Mouse (Mus musculus): Measurements from ENCODE around the gene Ldlr. TPM values are rescaled to one million over a fixed set of nuclear protein-coding genes. Genes with fewer than 3 reads are reported as not detected.

Ldlr gene
- polyA plus RNA-seq (2012; rRNA removed) = 16.6 and 17.9 TPM in 2 replicates

DNA sequence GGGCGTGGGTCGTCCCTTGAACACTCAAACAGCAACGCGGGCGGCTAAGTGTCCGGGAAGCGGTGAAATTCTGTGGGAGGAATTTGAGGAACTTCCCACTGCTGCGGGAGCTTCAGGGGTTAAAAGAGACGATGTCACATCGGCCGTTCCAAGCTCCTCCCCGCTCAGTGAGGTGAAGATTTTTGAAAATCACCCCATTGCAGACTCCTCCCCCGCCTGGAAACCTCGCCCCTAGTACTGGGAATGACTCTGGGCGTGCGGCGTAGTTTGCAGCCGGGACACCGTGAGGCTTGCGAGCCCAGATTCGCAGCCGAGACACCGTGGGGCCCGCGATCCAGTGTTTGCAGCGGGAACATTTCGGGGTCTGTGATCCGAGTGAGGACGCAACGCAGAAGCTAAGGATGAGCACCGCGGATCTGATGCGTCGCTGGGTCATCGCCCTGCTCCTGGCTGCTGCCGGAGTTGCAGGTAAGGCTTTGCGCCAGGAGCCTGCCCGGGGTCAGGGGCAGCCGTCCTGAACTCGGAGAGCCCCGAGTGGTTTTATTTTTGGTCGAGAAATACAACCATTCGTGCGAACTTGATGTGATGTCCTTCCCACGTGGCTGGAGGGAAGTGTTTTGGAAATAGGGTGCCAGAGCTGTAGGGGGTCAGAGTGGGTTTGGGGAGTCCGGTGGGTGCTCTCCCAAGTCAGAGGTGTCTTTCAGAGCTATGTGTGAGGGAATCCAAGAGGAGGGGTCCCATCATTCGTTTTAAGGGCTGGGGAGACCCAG, at the start of gene Ldlr:
Gene Ldlr, plus strand, starts transcription at position 107 of the 770 bp plus-strand sequence.
- peaks cover 5% of the 10 kb centered on the region; the same call in 1 of the 2 replicates for H3K4me1 ChIP-seq (ENCODE audit: control insufficient read depth, insufficient read depth, low read length)
- H3K4me3 ChIP-seq (ENCODE audit: insufficient read depth, low read length) = peak within 1 kb of the TSS; percentile 92
- peak within 1 kb of the TSS; percentile 82 for H3K27ac ChIP-seq (ENCODE audit: insufficient read depth, low read length)
- TF ChIP-seq CTCF (IDR thresholded peaks at IDR 0.05; ENCODE audit: extremely low read depth, insufficient read depth, low read length) (no peak), POLR2A (IDR thresholded peaks at IDR 0.05; ENCODE audit: extremely low read depth, insufficient read depth, low read length) (peak; percentile 88)

DNA sequence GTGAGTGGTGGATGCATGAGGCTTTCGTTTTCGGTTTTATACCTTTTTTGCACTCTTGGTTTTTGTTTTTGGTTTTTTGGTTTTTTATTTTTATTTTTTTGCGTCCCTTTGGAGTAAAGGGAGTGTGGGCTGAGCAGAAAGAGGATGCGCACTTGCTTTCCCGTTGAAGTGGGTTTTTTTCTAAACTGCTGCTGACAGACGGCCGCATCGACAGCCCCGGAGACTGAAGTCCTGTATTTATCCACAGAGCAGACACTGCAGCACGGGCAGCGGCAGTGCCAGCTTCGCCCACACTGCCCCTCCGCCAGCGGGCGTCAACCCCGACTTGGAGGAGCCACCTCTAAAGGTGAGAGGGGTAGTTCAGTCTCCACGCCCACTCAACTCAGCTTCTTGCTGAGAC, 45.6 kb upstream of the Ldlr start:
- no peak overlapping the region for H3K4me3 ChIP-seq (ENCODE audit: insufficient read depth, low read length)
- no peak overlapping the region for H3K27ac ChIP-seq (ENCODE audit: insufficient read depth, low read length)
- H3K4me1 ChIP-seq (ENCODE audit: control insufficient read depth, insufficient read depth, low read length) = no peaks in the 10 kb centered on the region
- TF ChIP-seq POLR2A (IDR thresholded peaks at IDR 0.05; ENCODE audit: extremely low read depth, insufficient read depth, low read length) (no peak), CTCF (IDR thresholded peaks at IDR 0.05; ENCODE audit: extremely low read depth, insufficient read depth, low read length) (no peak)

GRCm38 (mm10) chr9:21680448-21680847, 42.8 kb upstream of the Ldlr start:
- Histone ChIP-seq H3K4me1 (ENCODE audit: control insufficient read depth, insufficient read depth, low read length) (peaks cover 6% of the 10 kb centered on the region), H3K4me3 (ENCODE audit: insufficient read depth, low read length) (no peak overlapping the region), H3K27ac (ENCODE audit: insufficient read depth, low read length) (no peak overlapping the region)
- TF ChIP-seq POLR2A (IDR thresholded peaks at IDR 0.05; ENCODE audit: extremely low read depth, insufficient read depth, low read length) (no peak), CTCF (IDR thresholded peaks at IDR 0.05; ENCODE audit: extremely low read depth, insufficient read depth, low read length) (no peak)

DNA sequence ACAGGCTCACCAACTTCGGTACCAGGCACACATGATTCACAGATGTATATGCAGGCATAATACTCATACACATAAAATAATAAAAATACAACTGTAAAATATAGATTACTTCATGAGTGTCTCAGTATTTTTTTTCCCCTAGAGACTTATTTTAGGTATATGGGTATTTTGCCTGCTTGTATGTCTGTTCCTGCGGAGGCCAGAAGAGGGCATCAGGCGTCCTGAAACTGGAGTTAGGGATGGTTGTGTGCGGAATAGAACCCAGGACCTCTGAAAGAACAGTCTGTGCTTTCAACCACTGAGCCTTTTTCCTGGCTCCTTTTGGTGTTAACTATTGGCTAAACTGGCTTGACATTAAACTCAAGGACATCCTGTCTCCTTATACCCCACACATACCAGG, 40.5 kb upstream of the Ldlr start:
- Histone ChIP-seq H3K4me1 (ENCODE audit: control insufficient read depth, insufficient read depth, low read length) (peaks cover 11% of the 10 kb centered on the region), H3K27ac (ENCODE audit: insufficient read depth, low read length) (no peak overlapping the region), H3K4me3 (ENCODE audit: insufficient read depth, low read length) (no peak overlapping the region)
- TF ChIP-seq CTCF (IDR thresholded peaks at IDR 0.05; ENCODE audit: extremely low read depth, insufficient read depth, low read length) (peak; percentile 21; the same call in 1 of the 2 replicates), POLR2A (IDR thresholded peaks at IDR 0.05; ENCODE audit: extremely low read depth, insufficient read depth, low read length) (no peak)

- TF ChIP-seq CTCF (IDR thresholded peaks at IDR 0.05; ENCODE audit: extremely low read depth, insufficient read depth, low read length) (no peak), POLR2A (IDR thresholded peaks at IDR 0.05; ENCODE audit: extremely low read depth, insufficient read depth, low read length) (no peak)
- Histone ChIP-seq H3K4me3 (ENCODE audit: insufficient read depth, low read length) (no peak overlapping the region), H3K27ac (ENCODE audit: insufficient read depth, low read length) (no peak overlapping the region)
Observed at GRCm38 (mm10) chr9:21683897-21684296, 39.4 kb upstream of the Ldlr start.

DNA sequence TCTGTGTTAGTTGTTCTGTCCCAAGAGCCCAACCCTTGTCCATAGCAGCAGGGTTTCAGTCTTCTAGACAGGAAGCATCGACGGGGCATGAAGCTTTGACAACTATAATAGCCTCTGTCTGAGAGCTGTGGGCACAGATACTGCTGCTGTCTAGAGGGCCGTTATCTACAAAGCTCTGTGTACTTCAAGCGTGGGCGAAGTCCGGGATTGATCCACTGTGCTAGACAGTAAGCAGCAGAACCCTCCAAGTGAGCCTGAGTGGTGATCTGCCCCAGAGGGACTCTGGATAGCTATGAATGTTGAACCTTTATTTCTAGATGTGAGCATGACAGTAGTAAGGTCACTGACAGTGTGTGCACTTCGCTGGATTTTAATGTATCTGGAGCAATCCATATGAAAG, 34.7 kb upstream of the Ldlr start:
- TF ChIP-seq CTCF (IDR thresholded peaks at IDR 0.05; ENCODE audit: extremely low read depth, insufficient read depth, low read length) (no peak), POLR2A (IDR thresholded peaks at IDR 0.05; ENCODE audit: extremely low read depth, insufficient read depth, low read length) (no peak)
- no peak overlapping the region for H3K4me3 ChIP-seq (ENCODE audit: insufficient read depth, low read length)
- H3K4me1 ChIP-seq (ENCODE audit: control insufficient read depth, insufficient read depth, low read length) = peaks cover 10% of the 10 kb centered on the region
- H3K27ac ChIP-seq (ENCODE audit: insufficient read depth, low read length) = no peak overlapping the region

More at GRCm38 (mm10) chr9:21683897-21684296, 39.4 kb upstream of the Ldlr start:
- H3K4me1 ChIP-seq (ENCODE audit: control insufficient read depth, insufficient read depth, low read length) = peaks cover 11% of the 10 kb centered on the region

DNA sequence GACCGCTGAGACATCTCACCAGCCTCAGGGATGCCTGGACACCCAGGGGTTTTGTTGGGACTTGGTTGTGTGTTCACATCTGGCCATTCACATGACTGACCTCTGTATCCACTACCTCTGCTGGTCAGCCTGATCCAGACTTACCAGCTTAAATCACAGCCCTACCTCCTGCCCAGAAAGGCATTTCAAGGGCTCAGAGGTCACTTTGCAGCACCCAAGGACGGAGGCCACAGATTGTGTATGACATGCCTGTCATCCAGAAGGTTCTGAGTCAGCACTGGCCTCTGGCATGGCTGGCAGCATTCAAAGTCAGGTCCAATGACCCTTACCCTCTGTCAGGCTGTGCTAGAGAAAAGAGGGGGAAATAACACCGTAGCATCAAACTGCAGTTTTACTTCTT, 33.3 kb upstream of the Ldlr start:
- Histone ChIP-seq H3K4me3 (ENCODE audit: insufficient read depth, low read length) (no peak overlapping the region), H3K27ac (ENCODE audit: insufficient read depth, low read length) (no peak overlapping the region), H3K4me1 (ENCODE audit: control insufficient read depth, insufficient read depth, low read length) (peaks cover 5% of the 10 kb centered on the region)
- TF ChIP-seq POLR2A (IDR thresholded peaks at IDR 0.05; ENCODE audit: extremely low read depth, insufficient read depth, low read length) (no peak), CTCF (IDR thresholded peaks at IDR 0.05; ENCODE audit: extremely low read depth, insufficient read depth, low read length) (no peak)

GRCm38 (mm10) chr9:21691862-21692261, 31.4 kb upstream of the Ldlr start:
- Histone ChIP-seq H3K4me1 (ENCODE audit: control insufficient read depth, insufficient read depth, low read length) (no peaks in the 10 kb centered on the region), H3K27ac (ENCODE audit: insufficient read depth, low read length) (no peak overlapping the region), H3K4me3 (ENCODE audit: insufficient read depth, low read length) (no peak overlapping the region)
- peak; percentile 40 for TF ChIP-seq CTCF (IDR thresholded peaks at IDR 0.05; ENCODE audit: extremely low read depth, insufficient read depth, low read length)
- no peak for TF ChIP-seq POLR2A (IDR thresholded peaks at IDR 0.05; ENCODE audit: extremely low read depth, insufficient read depth, low read length)

- TF ChIP-seq CTCF (IDR thresholded peaks at IDR 0.05; ENCODE audit: extremely low read depth, insufficient read depth, low read length) = no peak
- TF ChIP-seq POLR2A (IDR thresholded peaks at IDR 0.05; ENCODE audit: extremely low read depth, insufficient read depth, low read length) = no peak
- Histone ChIP-seq H3K27ac (ENCODE audit: insufficient read depth, low read length) (no peak overlapping the region), H3K4me1 (ENCODE audit: control insufficient read depth, insufficient read depth, low read length) (no peaks in the 10 kb centered on the region), H3K4me3 (ENCODE audit: insufficient read depth, low read length) (no peak overlapping the region)
Observed at GRCm38 (mm10) chr9:21692491-21692890, 30.8 kb upstream of the Ldlr start.

GRCm38 (mm10) chr9:21694071-21694470, 29.2 kb upstream of the Ldlr start:
- TF ChIP-seq POLR2A (IDR thresholded peaks at IDR 0.05; ENCODE audit: extremely low read depth, insufficient read depth, low read length) (no peak), CTCF (IDR thresholded peaks at IDR 0.05; ENCODE audit: extremely low read depth, insufficient read depth, low read length) (no peak)
- no peak overlapping the region for H3K4me3 ChIP-seq (ENCODE audit: insufficient read depth, low read length)
- no peaks in the 10 kb centered on the region for H3K4me1 ChIP-seq (ENCODE audit: control insufficient read depth, insufficient read depth, low read length)
- no peak overlapping the region for H3K27ac ChIP-seq (ENCODE audit: insufficient read depth, low read length)

All from cortical plate, adult 2 months (tissue).